Mouse (Mus musculus) monocyte, adult 2 months (primary cell): ENCODE measurements around the gene Tpst1.
"Not testable (repeated sequence)": the region's sequence is repeated elsewhere in the genome, so short reads cannot be mapped to it uniquely, and the experiment has no call there.

Experiments
- DNase-seq, 2 experiments: peaks; one replicate each; pipeline ENCODE4 v3.0.0; 2022; ENCODE audit warnings: low spot score in 2 of 2, low read depth in 1 of 2

Gene Tpst1

GRCm38 (mm10) chr5:130073026-130073425 is at the start of gene Tpst1:
Gene Tpst1, plus strand, starts transcription at chr5:130073326.
- DNase-seq, result no peak

DNA sequence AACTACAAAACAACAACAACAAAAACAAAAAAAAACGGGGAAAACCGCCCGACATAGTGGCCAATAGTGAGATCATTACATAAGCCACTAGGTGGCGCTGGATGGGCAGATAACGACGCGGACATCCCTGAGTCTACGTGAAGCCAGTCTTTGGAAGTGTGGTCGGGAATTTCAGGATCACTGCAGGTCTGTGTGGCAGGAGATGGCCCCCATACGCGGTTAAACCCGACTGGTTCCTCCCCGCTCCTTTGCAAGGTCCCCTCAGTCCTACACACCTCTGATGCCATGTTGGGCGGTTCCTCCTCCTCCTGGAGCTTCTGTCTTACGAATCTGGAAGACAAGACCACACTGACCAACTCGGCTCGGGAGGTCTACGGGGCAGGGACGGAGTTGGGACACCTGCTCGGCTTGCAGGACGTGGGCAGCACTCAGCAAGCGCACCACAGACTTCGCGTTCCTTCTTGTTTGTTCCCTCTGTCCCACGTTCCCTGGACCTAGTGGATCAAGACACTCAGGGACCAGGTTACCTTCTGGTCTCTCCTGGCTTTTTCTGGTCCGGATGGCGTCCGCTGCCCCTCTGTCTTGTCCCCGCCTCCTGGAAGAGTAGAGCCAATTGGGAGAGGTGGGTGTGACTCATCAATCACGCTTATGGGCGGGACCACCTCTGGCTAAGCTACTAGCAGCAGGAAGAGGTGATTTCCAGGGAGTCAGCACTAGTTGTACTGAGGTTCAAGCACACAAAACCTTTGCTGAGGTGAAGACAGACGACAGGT is 49.2 kb upstream of the Tpst1 start:
- DNase-seq, result peak; percentile 58 to 79

DNA sequence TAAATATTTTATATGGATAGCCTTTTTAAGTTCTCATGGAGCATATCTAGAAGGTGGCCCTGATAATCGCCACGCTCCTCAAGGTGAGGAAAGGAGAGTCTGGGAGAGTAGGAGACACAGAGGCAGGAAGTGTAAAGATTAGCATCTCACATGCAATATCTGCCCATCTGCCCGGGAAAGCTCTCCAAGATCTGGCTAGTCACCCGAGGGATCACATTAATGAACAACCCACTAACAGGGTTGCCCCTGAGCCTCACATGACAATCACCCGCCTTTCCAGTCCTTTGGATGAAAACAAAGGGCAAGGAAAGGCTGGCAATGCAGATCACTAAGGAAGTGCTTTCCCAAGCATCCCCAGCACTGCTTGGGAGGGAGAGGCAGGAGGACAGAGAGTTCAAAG is 46.0 kb upstream of the Tpst1 start:
- no peak for DNase-seq

DNA sequence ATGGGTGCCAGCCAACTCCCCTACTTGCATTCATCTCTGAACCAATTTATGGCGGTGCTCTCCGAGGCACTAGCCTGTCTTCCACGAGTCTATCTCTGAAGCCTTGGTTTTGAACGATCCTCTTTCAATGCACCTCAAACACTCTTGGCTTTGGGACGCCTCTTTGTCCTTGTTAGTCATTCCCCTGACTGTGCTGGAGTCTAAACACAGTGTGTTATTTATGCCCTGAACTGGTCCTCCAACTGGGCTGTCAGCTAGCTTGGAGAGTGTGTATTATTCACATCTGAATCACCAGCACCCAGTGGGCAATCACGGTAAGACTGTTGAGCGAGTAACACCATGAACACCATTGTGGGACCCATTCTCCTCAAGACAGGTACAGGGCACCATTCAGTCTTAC is 45.4 kb upstream of the Tpst1 start:
- DNase-seq, result no peak

- peak; percentile 50 to 73 for DNase-seq
Observed at GRCm38 (mm10) chr5:130029142-130029897, 43.8 kb upstream of the Tpst1 start, which contains the start of the genes Asl and Crcp. Gene Asl, minus strand, starts transcription at chr5:130029247. Gene Crcp, plus strand, starts transcription at chr5:130029290.

DNA sequence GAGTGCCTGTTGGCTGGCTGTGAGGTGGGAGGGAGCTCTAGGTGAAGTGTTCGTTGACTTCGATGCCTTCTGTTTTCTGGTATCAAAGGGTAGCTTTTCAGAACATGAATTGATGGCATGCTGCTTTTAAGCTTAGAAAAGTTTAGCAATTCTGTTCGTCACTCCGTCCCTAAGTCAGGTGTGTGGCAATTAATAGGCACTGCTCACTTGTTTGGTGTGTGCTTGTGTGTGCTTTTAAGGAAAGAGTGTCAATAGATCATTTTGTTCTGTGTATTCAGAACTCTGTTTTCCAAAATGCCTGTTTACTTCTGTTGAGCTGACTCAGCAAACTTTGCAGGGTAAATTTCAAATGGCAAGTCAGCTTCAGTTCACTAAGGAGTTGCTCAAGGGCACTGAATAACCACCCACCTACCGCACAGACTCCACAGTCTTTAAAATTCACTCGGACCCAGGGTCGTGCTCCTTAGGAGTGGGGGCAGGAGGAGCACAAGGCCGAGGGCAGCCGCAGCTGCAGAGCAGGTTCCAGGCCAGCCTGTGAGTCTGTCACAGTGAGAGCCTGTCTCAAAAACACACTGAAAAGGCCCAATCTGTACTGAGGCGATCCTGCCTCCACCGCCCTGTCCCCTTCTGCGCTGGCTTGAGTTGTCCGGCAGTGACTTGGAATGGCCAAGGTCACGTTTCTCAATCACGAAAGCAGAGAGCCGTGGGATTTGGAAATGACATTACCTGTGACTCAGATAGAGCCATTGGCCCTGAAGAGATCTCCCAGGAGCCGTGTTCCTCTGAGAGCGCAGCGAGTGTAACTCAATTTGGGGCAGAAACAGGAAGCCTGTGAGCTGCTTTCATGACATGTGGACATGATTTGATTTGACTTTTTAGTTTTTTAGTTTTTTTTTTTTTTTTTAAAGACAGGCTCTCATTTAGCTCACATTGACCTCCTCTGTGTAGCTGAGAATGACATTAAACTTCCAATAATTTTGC is 41.4 kb upstream of the Tpst1 start:
- no peak for DNase-seq

DNA sequence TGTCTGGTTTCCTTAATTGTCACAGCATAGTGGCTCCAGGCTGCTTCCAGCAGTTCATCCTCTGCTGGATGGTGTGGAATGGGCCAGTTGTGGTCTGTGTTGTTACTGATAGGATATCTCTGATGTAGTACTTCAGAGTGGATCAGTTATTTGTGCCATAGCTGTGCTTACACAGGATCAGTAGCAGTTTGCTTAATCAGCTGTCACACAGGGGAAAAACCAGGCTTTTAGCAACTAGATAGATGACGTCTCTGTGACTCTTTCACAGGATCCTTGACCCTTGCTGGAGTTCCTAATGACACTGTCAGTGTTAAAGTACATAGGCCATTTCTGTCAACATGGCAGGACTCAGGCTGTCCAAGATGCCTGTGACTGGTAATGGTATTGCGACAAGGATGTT is 39.3 kb upstream of the Tpst1 start:
- DNase-seq, result no peak

GRCm38 (mm10) chr5:130036300-130036699 is 36.8 kb upstream of the Tpst1 start:
- not testable (repeated sequence) for DNase-seq

DNA sequence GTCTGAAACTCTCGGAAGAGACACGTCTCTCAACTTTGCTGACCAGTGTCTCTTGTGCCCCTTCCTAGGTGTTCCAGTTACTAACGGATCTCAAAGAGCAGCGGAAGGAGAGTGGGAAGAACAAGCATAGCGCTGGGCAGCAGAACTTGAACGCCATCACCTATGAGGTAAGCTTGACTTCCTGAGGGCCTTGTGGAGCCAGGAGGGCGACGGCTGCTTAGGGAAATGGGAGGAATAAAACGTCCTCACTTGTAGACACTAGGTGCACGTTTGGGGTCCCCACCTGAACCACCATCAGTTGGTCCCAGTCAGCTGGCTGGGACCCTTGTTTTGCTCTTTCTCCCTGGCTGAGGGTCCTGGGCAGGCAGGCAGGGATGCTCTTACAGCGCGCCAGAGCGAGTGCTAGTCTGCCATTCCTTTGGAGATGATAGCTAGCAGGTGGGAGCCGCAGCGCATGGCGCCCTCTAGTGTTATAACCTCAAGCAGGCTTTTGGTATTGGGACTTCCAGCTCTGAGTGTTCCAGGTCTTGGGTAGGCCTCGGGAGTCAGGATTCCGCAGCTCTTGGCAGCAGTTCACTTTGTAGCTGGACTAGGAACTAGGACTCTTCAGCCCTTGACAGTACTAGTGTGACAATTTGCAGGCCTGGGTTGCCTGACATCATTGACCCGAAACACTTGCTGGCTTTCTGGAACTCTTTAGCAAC is 35.2 kb upstream of the Tpst1 start:
- DNase-seq, result peak in 1 of 2 experiments; percentile 16

- DNase-seq, result no peak
Observed at GRCm38 (mm10) chr5:130040797-130041196, 32.3 kb upstream of the Tpst1 start.

DNA sequence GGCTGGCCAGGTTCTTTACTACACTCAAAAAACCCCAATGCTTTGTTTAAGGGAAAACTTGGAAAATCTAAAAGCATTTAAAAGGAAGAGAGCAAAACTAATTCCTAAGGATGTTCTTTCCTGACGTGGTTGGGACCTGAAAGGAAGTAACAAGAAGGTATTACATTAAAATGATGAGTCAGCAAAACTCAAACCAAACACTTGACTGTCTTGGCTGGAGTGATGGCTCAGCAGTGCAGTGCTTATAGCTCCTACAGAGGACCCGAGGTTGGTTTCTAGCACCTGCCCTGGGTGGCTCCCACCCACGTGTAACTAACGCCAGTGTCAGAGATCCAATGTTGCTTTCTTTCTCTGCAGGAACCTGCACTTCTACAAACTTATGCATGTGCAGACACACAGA is 31.9 kb upstream of the Tpst1 start:
- no peak for DNase-seq

GRCm38 (mm10) chr5:130043741-130044140 is 29.4 kb upstream of the Tpst1 start:
- no peak for DNase-seq

DNA sequence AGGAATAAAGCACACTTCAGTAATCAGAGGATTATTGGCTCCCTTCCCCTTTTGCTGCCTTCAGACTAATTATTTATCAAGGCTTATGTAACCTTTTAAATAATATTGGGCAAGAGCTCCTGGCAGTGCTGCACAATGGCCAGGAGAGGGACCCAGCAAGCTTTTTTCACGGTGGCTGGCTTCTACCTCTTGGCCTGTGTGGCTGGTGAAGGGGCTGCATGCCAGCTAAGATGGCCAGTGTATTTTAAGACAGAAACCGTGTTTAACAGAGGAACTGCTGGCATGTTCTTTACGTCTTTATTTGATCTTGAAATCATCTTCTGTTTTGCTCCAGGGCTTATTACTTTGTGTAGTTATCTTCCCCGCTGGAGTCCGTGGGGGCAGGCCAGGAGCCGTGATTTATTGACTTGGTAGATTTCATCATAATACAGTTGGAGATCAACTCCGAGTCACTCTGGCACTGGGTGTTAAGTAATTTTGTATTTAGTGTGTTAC is 28.9 kb upstream of the Tpst1 start:
- no peak for DNase-seq

GRCm38 (mm10) chr5:130046100-130046499 is 27.0 kb upstream of the Tpst1 start:
- no peak for DNase-seq

DNA sequence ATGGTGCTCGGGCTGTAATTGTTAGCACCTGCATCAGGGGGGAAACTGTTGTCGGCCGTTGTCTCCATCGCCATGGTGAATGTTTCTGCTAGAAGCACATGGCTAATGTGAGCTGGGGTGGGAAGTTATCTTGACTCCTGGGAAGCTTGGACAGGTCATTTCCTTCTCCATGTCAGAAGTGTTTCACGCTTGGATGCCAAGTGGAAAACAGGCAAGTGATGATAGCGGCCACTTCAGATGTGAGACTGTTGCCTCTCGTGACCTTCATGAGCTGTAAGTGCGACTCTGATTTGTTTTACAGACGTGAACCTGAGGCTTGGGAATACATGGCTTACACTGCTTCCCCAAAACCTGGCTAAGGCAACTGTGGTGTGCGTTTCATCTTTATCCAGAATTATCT is 26.5 kb upstream of the Tpst1 start:
- DNase-seq, result no peak

DNA sequence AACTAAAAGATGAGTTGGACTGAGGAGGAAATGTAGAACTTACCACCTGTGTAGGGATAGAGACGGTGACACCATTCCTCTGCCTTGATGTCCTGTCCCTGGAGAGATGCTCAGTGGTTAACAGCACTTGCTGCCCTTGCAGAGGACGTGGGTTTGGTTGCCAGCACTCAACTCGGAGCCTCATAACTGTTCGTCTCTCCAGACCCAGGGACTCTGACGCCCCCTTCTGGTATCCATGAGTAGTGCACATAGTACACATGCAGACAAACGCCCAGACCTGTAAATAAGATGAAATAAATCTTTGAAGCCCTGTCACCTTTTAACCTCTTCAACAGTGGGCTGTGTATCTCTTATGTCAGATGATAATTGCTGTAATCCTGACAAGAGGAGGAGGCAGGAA is 26.1 kb upstream of the Tpst1 start:
- DNase-seq, result no peak

GRCm38 (mm10) chr5:130048786-130049520 is 24.2 kb upstream of the Tpst1 start:
- DNase-seq, result no peak

DNA sequence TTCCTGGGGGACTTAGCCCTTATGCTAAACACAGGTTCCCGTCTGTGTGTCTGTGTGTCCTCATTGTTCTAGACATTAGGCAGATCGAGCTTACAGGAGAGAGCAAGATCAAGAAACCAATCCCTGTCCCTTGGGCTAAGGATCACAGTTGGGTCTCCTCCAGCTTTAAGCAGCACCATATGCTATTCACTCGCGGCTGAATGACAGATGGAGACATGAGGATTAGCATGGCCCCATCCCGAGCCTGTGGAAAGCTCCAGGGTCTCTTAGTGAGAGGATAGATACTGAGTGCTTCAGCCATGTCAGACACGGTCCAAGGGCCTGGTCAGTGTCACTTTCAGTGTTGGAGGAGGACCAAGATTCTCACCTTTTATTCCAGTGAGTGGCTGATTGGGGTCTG is 22.7 kb upstream of the Tpst1 start:
- DNase-seq, result no peak

- DNase-seq, result no peak
Observed at GRCm38 (mm10) chr5:130051073-130051860, 21.9 kb upstream of the Tpst1 start.
